Mouse (Mus musculus): ENCODE measurements around the gene Ntf3. TPM values are rescaled to one million over a fixed set of nuclear protein-coding genes. Genes with fewer than 3 reads are reported as not detected.

The Ntf3 gene
- polyA plus RNA-seq, 1 experiment from 2014 or later = 16.9 TPM

GRCm38 (mm10) chr6:126167731-126168130, 1.0 kb upstream of the Ntf3 start:
- peaks cover 46% of the 10 kb centered on the region for H3K4me1 ChIP-seq
- H3K27ac ChIP-seq = peak overlapping the region; percentile 71
- no peak overlapping the region for H3K4me2 ChIP-seq
- H3K9me3 ChIP-seq = no peaks in the 10 kb centered on the region
- no peak overlapping the region for H3K4me3 ChIP-seq
- H3K36me3 ChIP-seq = no peaks in the 10 kb centered on the region
- 11% methylated on average over 3 of the region's 3 CpGs for WGBS
- no peak overlapping the region for H3K9ac ChIP-seq
- H3K27me3 ChIP-seq = 0 out of 2 replicates have a peak, but pooled peaks cover 5% of the 10 kb centered on the region
- no peak for ATAC-seq (ENCODE audit: insufficient number of reproducible peaks, low FRiP score, low TSS enrichment, low read depth)

GRCm38 (mm10) chr6:126167208-126167590, 489 bp upstream of the Ntf3 start:
- Histone ChIP-seq H3K36me3 (no peaks in the 10 kb centered on the region), H3K4me3 (peak overlapping the region; percentile 51), H3K4me1 (peaks cover 51% of the 10 kb centered on the region), H3K27me3 (0 out of 2 replicates have a peak, but pooled peaks cover 5% of the 10 kb centered on the region), H3K9ac (no peak overlapping the region), H3K9me3 (no peaks in the 10 kb centered on the region), H3K4me2 (peak overlapping the region; percentile 69), H3K27ac (peak overlapping the region; percentile 77)
- WGBS = 4% methylated on average over 6 of the region's 6 CpGs
- ATAC-seq (ENCODE audit: insufficient number of reproducible peaks, low FRiP score, low TSS enrichment, low read depth) = no peak

- Histone ChIP-seq H3K4me3 (peak overlapping the region; percentile 51), H3K9me3 (no peaks in the 10 kb centered on the region), H3K4me2 (peak overlapping the region; percentile 69), H3K4me1 (peaks cover 59% of the 10 kb centered on the region), H3K9ac (no peak overlapping the region), H3K27ac (peak overlapping the region; percentile 47; the same call in 1 of the 2 replicates), H3K27me3 (0 out of 2 replicates have a peak, but pooled peaks cover 5% of the 10 kb centered on the region), H3K36me3 (no peaks in the 10 kb centered on the region)
- WGBS = 7% methylated on average over 17 of the region's 17 CpGs
- no peak for ATAC-seq (ENCODE audit: insufficient number of reproducible peaks, low FRiP score, low TSS enrichment, low read depth)
These were observed 1.0 kb downstream of the Ntf3 start for GRCm38 (mm10) chr6:126165591-126166155.

- Histone ChIP-seq H3K27ac (peak overlapping the region; percentile 75), H3K36me3 (no peaks in the 10 kb centered on the region), H3K27me3 (0 out of 2 replicates have a peak, but pooled peaks cover 5% of the 10 kb centered on the region), H3K4me1 (peaks cover 61% of the 10 kb centered on the region), H3K9me3 (no peaks in the 10 kb centered on the region), H3K9ac (peak overlapping the region; percentile 44), H3K4me2 (peak overlapping the region; percentile 69), H3K4me3 (peak overlapping the region; percentile 51)
- ATAC-seq (ENCODE audit: insufficient number of reproducible peaks, low FRiP score, low TSS enrichment, low read depth) = no peak
- WGBS = under 1% methylated on average over 27 of the region's 27 CpGs
These were observed 1.9 kb downstream of the Ntf3 start for GRCm38 (mm10) chr6:126164781-126165180.

GRCm38 (mm10) chr6:126163861-126164755, 2.6 kb downstream of the Ntf3 start:
- WGBS = under 1% methylated on average over 41 of the region's 41 CpGs
- no peak for ATAC-seq (ENCODE audit: insufficient number of reproducible peaks, low FRiP score, low TSS enrichment, low read depth)
- H3K36me3 ChIP-seq = no peaks in the 10 kb centered on the region

GRCm38 (mm10) chr6:126163181-126163621, 3.5 kb downstream of the Ntf3 start:
- peak overlapping the region; percentile 51 for H3K4me3 ChIP-seq
- H3K4me1 ChIP-seq = peaks cover 68% of the 10 kb centered on the region
- H3K9ac ChIP-seq = peak overlapping the region; percentile 44
- peak overlapping the region; percentile 76 for H3K27ac ChIP-seq
- H3K9me3 ChIP-seq = no peaks in the 10 kb centered on the region
- H3K27me3 ChIP-seq = 0 out of 2 replicates have a peak, but pooled peaks cover 5% of the 10 kb centered on the region
- no peak for ATAC-seq (ENCODE audit: insufficient number of reproducible peaks, low FRiP score, low TSS enrichment, low read depth)
- no peaks in the 10 kb centered on the region for H3K36me3 ChIP-seq
- WGBS = under 1% methylated on average over 25 of the region's 25 CpGs
- peak overlapping the region; percentile 69 for H3K4me2 ChIP-seq

More at GRCm38 (mm10) chr6:126163861-126164755, 2.6 kb downstream of the Ntf3 start:
- Histone ChIP-seq H3K9ac (peak overlapping the region; percentile 44), H3K27ac (peak overlapping the region; percentile 76), H3K27me3 (0 out of 2 replicates have a peak, but pooled peaks cover 5% of the 10 kb centered on the region), H3K9me3 (no peaks in the 10 kb centered on the region), H3K4me2 (peak overlapping the region; percentile 69), H3K4me1 (peaks cover 68% of the 10 kb centered on the region), H3K4me3 (peak overlapping the region; percentile 51)

GRCm38 (mm10) chr6:126162351-126162758, 4.4 kb downstream of the Ntf3 start:
- peak overlapping the region; percentile 51 for H3K4me3 ChIP-seq
- 0 out of 2 replicates have a peak, but pooled peaks cover 5% of the 10 kb centered on the region for H3K27me3 ChIP-seq
- H3K36me3 ChIP-seq = no peaks in the 10 kb centered on the region
- peak overlapping the region; percentile 17; the same call in 1 of the 2 replicates for H3K9ac ChIP-seq
- H3K27ac ChIP-seq = peak overlapping the region; percentile 76
- peak overlapping the region; percentile 69 for H3K4me2 ChIP-seq
- peaks cover 63% of the 10 kb centered on the region for H3K4me1 ChIP-seq
- WGBS = 6% methylated on average over 10 of the region's 10 CpGs
- no peak for ATAC-seq (ENCODE audit: insufficient number of reproducible peaks, low FRiP score, low TSS enrichment, low read depth)
- no peaks in the 10 kb centered on the region for H3K9me3 ChIP-seq

GRCm38 (mm10) chr6:126161571-126162340, 5.0 kb downstream of the Ntf3 start:
- Histone ChIP-seq H3K27me3 (0 out of 2 replicates have a peak, but pooled peaks cover 5% of the 10 kb centered on the region), H3K4me2 (peak overlapping the region; percentile 69), H3K4me3 (peak overlapping the region; percentile 51), H3K27ac (no peak overlapping the region), H3K9me3 (no peaks in the 10 kb centered on the region), H3K9ac (no peak overlapping the region; the same call in 1 of the 2 replicates), H3K36me3 (no peaks in the 10 kb centered on the region), H3K4me1 (peaks cover 58% of the 10 kb centered on the region)
- WGBS = 47% methylated on average over 8 of the region's 8 CpGs
- ATAC-seq (ENCODE audit: insufficient number of reproducible peaks, low FRiP score, low TSS enrichment, low read depth) = no peak

- H3K9me3 ChIP-seq = no peaks in the 10 kb centered on the region
- 0 out of 2 replicates have a peak overlapping the region, but pooled peaks have one; percentile 12 for H3K27ac ChIP-seq
- no peaks in the 10 kb centered on the region for H3K36me3 ChIP-seq
- no peak overlapping the region for H3K4me3 ChIP-seq
- no peak for ATAC-seq (ENCODE audit: insufficient number of reproducible peaks, low FRiP score, low TSS enrichment, low read depth)
- H3K4me1 ChIP-seq = peaks cover 53% of the 10 kb centered on the region
- 0 out of 2 replicates have a peak, but pooled peaks cover 5% of the 10 kb centered on the region for H3K27me3 ChIP-seq
- H3K9ac ChIP-seq = no peak overlapping the region
- 61% methylated on average over 5 of the region's 5 CpGs for WGBS
- no peak overlapping the region for H3K4me2 ChIP-seq
These were observed 6.7 kb downstream of the Ntf3 start for GRCm38 (mm10) chr6:126160067-126160411.

- Histone ChIP-seq H3K4me3 (no peak overlapping the region), H3K9ac (no peak overlapping the region), H3K27me3 (0 out of 2 replicates have a peak, but pooled peaks cover 5% of the 10 kb centered on the region), H3K4me1 (peaks cover 55% of the 10 kb centered on the region), H3K36me3 (no peaks in the 10 kb centered on the region), H3K4me2 (no peak overlapping the region), H3K27ac (peak overlapping the region; percentile 12; the same call in 1 of the 2 replicates), H3K9me3 (no peaks in the 10 kb centered on the region)
- ATAC-seq (ENCODE audit: insufficient number of reproducible peaks, low FRiP score, low TSS enrichment, low read depth) = no peak
- 81% methylated on average over 13 of the region's 13 CpGs for WGBS
These were observed 7.2 kb downstream of the Ntf3 start for GRCm38 (mm10) chr6:126159279-126160066.

Data from limb, embryonic 15.5 days (tissue).